ENCODE assay signal across 25 mouse cellular contexts in genomic region chr8:86891533-86891932, GRCm38 (mm10). TPM values are rescaled to one million over a fixed set of nuclear protein-coding genes. Genes with fewer than 3 reads are reported as not detected.
DNase-seq lines count a peak whose midpoint lies in the region; ATAC-seq and TF ChIP-seq lines count a peak whose summit lies in the region.
"Had no signal": no experiment of that assay in that cellular context is flagged by ENCODE, and none has a peak within 500 bp of the region (broad histone marks: within the 10 kb centered on the region; RNA-seq: fewer than 3 reads in every experiment).

No protein-coding gene starts in this region.

- no peak for DNase-seq in spleen, adult 2 months (ENCODE audit: low read depth in 1 of 2, low spot score in 2 of 2)
- DNase-seq in spleen, postnatal 36 days (ENCODE audit: low spot score in 2 of 2), result no peak
- peak; percentile 48 for DNase-seq in induced T-regulatory cell, adult 2 months (ENCODE audit: low read depth)
- DNase-seq in monocyte, adult 2 months (ENCODE audit: low read depth in 1 of 2, low spot score in 2 of 2), result peak; percentile 48 to 56
- no peak for DNase-seq in kidney, postnatal 10 days
- DNase-seq in adrenal gland, postnatal 10 days, result no peak
- DNase-seq: adrenal gland, adult 2 months; adrenal gland, postnatal 36 days; cerebellum, adult 18-20 months; cerebellum, adult 9-11 months; cerebellum, postnatal 36 days; gastrocnemius, postnatal 10 days; heart, adult 2 months; heart, postnatal 14 days had no signal

- no peaks in the 10 kb centered on the region for H3K4me1 ChIP-seq in spleen, adult 2 months (ENCODE audit: control insufficient read depth, insufficient read depth, insufficient read length)
- H3K4me1 ChIP-seq: embryonic facial prominence, embryonic 15.5 days; heart, embryonic 15.5 days; hindbrain, embryonic 13.5 days had no signal

- TF ChIP-seq POLR2A in spleen, adult 2 months (IDR thresholded peaks at IDR 0.05; ENCODE audit: low read depth, low read length), result no peak

- H3K27me3 ChIP-seq in spleen, adult 2 months (ENCODE audit: control insufficient read depth, insufficient read depth, low read length), result no peaks in the 10 kb centered on the region
- H3K27me3 ChIP-seq: CH12.LX; embryonic facial prominence, embryonic 15.5 days; heart, embryonic 15.5 days; hindbrain, embryonic 13.5 days; Patski had no signal

- no peak for TF ChIP-seq CTCF in spleen, adult 2 months (IDR thresholded peaks at IDR 0.05; ENCODE audit: extremely low read depth, insufficient read depth, insufficient read length, insufficient replicate concordance)

- H3K4me3 ChIP-seq in spleen, adult 2 months (ENCODE audit: extremely low read depth, insufficient read depth, insufficient read length), result no peak overlapping the region
- H3K4me3 ChIP-seq: embryonic facial prominence, embryonic 15.5 days; erythroblast, embryonic 14.5 days; forebrain, embryonic 10.5 days; heart, adult 2 months; heart, embryonic 15.5 days; hindbrain, embryonic 13.5 days had no signal

- H3K27ac ChIP-seq in spleen, adult 2 months (ENCODE audit: insufficient read depth, low read length), result peak overlapping the region; percentile 6; the same call in 1 of the 2 replicates
- H3K27ac ChIP-seq: embryonic facial prominence, embryonic 15.5 days; forebrain, embryonic 10.5 days; heart, embryonic 15.5 days; hindbrain, embryonic 13.5 days; hindbrain, postnatal 0 days had no signal

- H3K36me3 ChIP-seq in spleen, adult 2 months (ENCODE audit: control insufficient read depth, insufficient read depth, low read length), result no peaks in the 10 kb centered on the region
- H3K36me3 ChIP-seq: embryonic facial prominence, embryonic 15.5 days; forebrain, embryonic 10.5 days; heart, embryonic 15.5 days; hindbrain, embryonic 13.5 days had no signal

- WGBS in spleen, adult 2 months, result 17% methylated on average over 1 of the region's 1 CpGs

- ATAC-seq in CD4-positive, CD25-positive, alpha-beta regulatory T cell, adult 4 months, result no peak
- ATAC-seq: activated CD4-positive, CD25-positive, alpha-beta regulatory T cell, adult 4 months; forebrain, embryonic 14.5 days; hindbrain, postnatal 0 days; Patski had no signal

RNA-seq across cellular contexts. Expression of gene N4bp1, which starts 6.5 kb away (rescaled TPM):
- 10.7 and 11.0 TPM in 2 replicates for polyA plus RNA-seq in spleen, adult 2 months (2012; rRNA removed)
- 10 to 100 TPM; 10.8 to 11.9 TPM for polyA plus RNA-seq in CD4-positive, CD25-positive, alpha-beta regulatory T cell, adult 4 months (2017; shearing (Covaris generic))
- 10 to 100 TPM; 24.2 to 30.1 TPM for total RNA-seq in adrenal gland, postnatal 10 days (2021)

Comparison
In these comparisons a context has a peak if more than half of its experiments do, and no peak if none do; other contexts are left out.
1. DNase-seq: peak in induced T-regulatory cell, adult 2 months (single experiment) and monocyte, adult 2 months (2 of 2); none in spleen, adult 2 months (0 of 2), spleen, postnatal 36 days (0 of 2), kidney, postnatal 10 days (single experiment) and adrenal gland, postnatal 10 days (single experiment).